Mouse (Mus musculus): ENCODE results near the gene Prkab2.

DNA sequence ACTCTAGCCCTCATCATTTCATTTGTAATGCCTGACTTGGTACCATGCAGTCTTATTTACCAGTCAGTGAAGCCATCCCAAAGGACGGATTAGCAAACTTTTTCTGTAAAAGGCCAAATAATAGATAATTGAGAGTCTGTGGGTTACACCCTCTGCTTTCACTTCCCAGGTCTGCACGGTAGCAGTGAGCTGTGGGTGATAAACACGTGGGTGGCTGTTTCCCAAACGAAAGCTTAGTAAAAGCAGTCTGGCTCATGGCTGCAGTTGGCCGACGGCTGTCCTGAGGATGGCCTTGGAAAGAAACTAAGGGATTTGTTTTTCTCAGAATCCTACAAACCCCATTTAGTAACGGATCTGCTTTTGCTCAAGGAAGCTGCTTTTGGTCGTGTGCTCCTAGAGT, 3.2 kb downstream of the Prkab2 start:
- TF ChIP-seq CTCF (IDR thresholded peaks at IDR 0.05 in 2 of 3, conservative IDR thresholded peaks at IDR 0.05 in 1 of 3; ENCODE audit: control insufficient read depth in 1 of 3, insufficient read depth in 1 of 3, low read depth in 2 of 3, low read length in 3 of 3, poor library complexity in 1 of 3, severe bottlenecking in 1 of 3) (no peak), POLR2A (IDR thresholded peaks at IDR 0.05; ENCODE audit: control insufficient read depth in 1 of 2, insufficient read depth in 1 of 2, low read depth in 1 of 2, low read length in 2 of 2, poor library complexity in 1 of 2) (no peak), MAFK (IDR thresholded peaks at IDR 0.05; ENCODE audit: borderline replicate concordance, low read depth, low read length) (no peak), EP300 (IDR thresholded peaks at IDR 0.05; ENCODE audit: low read depth in 1 of 2, low read length in 2 of 2) (no peak), SIN3A (IDR thresholded peaks at IDR 0.05; ENCODE audit: low read length) (peak; percentile 54; the same call in 1 of the 2 replicates), UBTF (IDR thresholded peaks at IDR 0.05; ENCODE audit: borderline replicate concordance, insufficient read depth, low read depth, low read length) (no peak), POLR2AphosphoS2 (IDR thresholded peaks at IDR 0.05; ENCODE audit: low read length) (no peak), USF2 (IDR thresholded peaks at IDR 0.05; ENCODE audit: borderline replicate concordance in 1 of 2, insufficient read depth in 1 of 2, low read depth in 1 of 2, low read length in 2 of 2) (no peak), ZC3H11A (IDR thresholded peaks at IDR 0.05; ENCODE audit: low read depth, low read length) (no peak), ELF1 (IDR thresholded peaks at IDR 0.05; ENCODE audit: low read depth, low read length) (no peak), MAX (IDR thresholded peaks at IDR 0.05; ENCODE audit: low read length) (peak; percentile 81), MYC (IDR thresholded peaks at IDR 0.05; ENCODE audit: low read depth, low read length) (no peak)

Measured in MEL (cell line).